Mouse (Mus musculus) left cerebral cortex, adult 18-20 months (tissue): ENCODE measurements at regions not wholly inside any gene's neighbourhood (a gene's known extent, or its start where the extent isn't known, plus 50 kb on each side); places are given as distances from the start of the nearest gene placed in this dataset.
A peak's percentile ranks its signal among the peaks of the same experiment; 100 is the strongest.
"Not testable (repeated sequence)": the region's sequence is repeated elsewhere in the genome, so short reads cannot be mapped to it uniquely, and the experiment has no call there.

ENCODE experiments used
- DNase-seq, 2 experiments: peaks; one replicate each; pipeline ENCODE4 v3.0.0; 2021 to 2022; ENCODE audit warnings: low spot score in 2 of 2, mixed read lengths in 1 of 2

GRCm38 (mm10) chr10:72298824-72299551 lies 355.7 kb upstream of the Zwint start:
- DNase-seq: no peak

DNA sequence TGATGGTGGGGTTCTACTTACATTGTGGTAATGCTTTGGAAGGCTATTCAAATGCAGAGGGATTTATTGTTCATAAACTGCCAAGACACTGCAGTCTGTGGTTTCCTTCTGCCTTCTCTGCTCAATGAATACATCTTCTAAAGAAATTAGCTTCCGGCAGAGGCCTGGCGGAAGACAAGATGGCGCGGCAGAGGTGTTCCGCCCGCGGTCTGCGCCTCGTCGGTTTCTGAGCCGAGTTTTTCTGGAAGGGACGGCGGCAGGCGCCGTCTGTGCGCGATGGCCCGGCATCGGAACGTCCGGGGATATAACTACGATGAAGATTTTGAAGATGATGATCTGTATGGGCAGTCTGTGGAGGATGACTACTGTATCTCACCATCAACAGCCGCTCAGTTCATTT lies 345.6 kb upstream of the Zwint start:
- not testable (repeated sequence) for DNase-seq

DNA sequence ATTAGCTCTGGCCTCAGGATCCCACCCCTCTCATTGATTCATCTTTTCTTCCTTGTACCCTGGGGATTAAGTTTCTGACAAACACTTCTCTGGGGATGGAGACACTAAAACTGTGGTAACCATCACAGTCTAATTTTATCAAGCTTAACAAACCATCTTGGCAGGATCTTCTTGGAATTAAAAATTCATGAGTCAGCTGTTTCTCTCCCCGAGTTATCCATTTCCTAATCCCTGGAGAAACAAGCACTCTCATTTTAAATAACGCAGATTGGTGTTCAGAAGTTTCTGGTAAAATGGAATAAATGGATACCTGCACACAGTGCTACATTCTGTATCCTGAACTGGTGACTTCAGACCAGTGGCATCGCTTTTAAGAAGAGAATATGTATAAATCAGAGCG lies 336.3 kb upstream of the Zwint start:
- no peak for DNase-seq

DNA sequence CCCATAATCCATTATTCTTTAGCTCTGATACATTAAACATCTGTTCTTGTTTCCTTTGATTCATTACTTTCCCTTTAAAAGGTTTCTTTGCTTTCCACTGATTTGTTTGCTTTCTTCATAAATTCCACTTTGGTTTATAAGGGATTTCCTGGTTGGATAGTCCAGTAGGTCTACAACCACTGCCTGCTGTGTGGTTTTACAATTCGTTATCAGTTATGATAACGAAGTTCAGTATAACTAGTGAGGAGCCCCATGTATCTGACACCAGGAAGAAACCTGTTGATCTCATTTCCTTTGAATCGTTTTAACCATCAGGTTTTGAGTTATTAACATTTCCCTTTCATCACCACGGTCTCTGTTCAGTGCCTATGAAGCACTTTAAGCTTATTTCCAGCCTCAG lies 334.3 kb upstream of the Zwint start:
- DNase-seq: no peak

DNA sequence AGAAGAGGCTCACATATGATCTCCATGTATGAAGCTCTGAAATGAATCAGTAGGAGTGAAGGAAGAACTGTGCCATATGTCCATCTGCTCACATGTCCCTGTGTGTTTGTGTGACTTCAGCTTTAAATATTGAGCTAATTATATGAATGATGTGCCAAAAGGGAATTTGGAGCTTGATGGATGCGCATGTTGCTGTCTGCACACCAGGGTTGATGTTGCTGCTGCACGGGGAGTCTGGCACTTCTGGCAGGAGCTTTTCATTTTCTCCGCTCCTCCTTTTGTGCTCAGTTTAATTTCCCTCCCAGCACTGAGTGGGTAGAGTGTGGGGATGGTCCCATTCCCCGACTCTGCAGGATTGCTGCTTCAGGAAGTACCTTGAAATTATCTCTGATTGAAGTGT lies 328.0 kb upstream of the Zwint start:
- DNase-seq: no peak

DNA sequence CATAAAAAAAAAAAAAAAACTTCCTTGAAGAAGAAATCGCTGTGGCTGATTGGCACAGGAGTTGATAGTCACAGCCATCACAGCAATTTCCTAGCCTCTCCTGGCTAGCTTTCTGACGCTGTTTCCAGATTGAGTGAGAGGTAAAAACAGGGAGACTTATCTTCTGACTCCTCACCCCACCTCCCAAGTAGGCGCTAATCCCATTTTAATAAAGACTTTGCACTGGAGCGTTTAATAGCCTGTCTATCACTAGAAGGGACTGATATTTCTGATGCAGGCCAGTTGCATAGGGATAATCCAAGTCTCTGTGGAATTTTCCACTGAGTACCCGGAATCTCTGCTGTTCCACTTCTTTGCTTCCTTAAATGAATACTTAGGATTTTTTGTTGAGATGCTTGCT lies 307.4 kb upstream of the Zwint start:
- no peak for DNase-seq

GRCm38 (mm10) chr10:72347949-72348663 lies 306.5 kb upstream of the Zwint start:
- DNase-seq: no peak

DNA sequence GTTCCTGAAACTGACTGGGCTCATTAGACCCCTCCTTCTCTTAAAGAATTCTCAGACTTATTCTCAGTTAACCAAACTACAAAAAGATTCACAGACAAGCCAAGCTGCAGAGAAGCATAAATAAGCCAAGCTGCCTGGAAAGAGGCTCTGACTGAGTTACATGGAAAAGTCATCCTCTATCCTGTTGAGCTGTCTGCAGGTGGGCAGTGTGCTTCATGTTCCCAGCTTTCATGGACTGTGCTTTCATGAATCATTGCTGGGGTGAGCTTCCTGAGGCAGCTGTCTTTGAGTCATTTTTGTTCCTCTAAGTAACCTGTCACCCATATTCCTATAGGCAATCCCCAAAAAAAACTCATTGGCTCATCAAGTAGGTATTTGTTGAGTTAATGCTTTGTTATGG lies 301.8 kb upstream of the Zwint start:
- DNase-seq: no peak

DNA sequence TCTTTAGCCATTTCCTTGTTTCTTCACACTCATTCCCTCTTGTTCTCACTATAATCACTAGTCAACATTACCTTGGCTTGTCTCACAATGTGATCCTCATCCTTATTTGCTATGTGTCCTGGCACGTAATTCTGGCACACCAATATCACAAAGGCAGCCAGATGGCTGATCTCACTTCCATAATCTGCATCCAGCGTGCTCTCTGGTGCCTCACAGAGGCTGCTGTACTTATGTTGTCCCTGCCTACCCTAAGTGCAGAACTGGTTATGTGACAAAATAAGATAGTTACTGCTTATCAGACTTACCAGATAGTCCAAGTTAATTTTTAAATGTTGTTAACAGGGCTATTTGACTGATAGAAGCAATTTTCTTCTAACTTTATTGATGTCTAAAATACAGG lies 301.1 kb upstream of the Zwint start:
- no peak for DNase-seq

- no peak for DNase-seq
Observed at GRCm38 (mm10) chr10:72383351-72383750, 271.3 kb upstream of the Zwint start.

DNA sequence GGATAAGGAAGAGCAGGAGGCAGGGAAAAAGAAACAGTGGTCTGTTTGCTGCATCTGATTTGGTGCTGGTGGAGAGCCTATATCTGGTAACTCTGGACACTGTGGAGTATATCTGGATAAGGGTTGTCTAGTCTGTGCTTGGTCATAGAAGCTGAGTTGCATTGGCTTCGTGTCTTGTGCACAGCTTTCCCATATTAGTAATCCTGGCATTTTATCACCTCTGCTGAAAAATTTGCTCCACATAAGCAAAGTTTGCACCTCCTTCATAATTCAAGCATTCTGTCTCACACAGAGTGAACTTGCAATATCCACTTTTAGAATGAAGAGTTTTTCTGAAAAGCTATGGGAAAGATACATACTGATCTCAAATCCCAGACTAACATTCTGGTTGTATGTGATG lies 269.8 kb upstream of the Zwint start:
- DNase-seq: no peak

- peak in 1 of 2 experiments; percentile 25 for DNase-seq
Observed at GRCm38 (mm10) chr10:72391397-72391796, 263.2 kb upstream of the Zwint start.

DNA sequence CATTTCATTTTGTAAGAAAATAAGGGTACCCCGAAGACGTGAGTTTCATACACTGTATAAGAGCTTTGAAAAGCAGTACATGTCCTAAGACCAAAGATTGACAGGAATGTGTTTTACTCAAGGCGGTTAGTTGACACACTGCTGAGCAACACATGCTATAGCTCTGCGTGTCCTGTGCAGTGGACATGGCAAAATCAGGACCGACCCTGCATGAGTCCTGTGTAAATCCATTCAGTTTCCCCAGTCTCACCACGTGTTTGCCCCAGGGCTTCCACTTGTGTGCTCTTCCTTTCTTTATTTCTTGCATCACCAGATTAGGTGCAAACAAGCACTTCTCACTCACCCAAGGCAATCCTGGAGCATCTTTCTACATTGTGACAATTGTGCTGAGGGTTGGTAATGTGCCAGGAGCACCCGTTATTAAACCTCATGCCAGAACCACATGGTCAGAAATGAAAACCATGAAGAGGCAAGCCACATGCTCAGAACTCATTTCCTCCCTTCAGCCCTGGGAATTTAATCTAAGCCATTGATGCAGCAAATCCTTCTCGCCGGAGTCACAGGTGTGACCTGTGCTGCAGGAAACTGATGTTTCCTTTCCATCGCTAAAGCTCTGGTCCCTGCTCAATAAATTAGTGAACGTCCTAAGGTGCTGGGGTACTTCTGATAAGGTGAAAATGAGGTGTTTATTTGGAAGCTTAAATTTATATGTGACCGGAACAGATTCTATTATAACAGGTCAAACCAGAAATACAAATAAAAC lies 261.2 kb upstream of the Zwint start:
- DNase-seq: no peak

DNA sequence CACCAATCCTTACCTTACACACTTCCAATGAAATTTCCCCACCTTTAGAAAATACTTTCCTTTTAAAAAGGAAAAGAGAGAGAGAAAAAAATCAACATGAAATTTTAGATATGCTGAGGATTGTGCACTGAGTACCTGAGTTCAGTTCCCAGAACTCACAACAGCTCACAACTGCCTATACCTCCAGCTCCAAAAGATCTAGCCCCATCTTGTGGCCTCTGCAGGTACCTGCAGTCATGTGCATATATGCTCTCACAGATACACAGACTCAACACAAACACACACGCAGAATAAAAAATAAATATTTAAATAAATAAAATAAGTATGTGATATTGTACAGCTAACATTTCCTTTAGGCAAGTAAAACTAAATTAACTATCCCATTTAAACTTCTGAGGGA lies 260.3 kb upstream of the Zwint start:
- DNase-seq: no peak

DNA sequence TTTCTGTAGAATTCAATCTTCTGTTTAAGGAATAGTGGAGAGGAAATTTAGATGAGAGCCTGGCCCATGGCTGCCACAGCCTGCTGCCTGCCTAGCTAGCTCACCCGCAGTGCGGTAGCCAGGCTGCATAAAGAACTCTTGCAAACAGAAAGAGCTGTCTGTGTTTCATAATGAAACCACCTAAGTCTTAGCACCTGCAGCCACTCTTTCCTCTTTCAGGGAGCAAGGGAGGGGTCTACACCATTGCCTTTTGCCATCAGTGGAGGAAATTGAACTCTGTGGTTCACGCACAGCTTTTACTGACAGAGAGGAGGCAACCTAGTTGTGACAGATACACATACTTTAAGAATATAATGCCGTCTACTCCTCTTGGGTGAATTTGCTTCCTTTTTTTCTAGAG lies 251.4 kb upstream of the Zwint start:
- DNase-seq: no peak

- DNase-seq: peak in 1 of 2 experiments; percentile 3
Observed at GRCm38 (mm10) chr10:72410305-72410704, 244.3 kb upstream of the Zwint start.

GRCm38 (mm10) chr10:72411670-72412069 lies 243.0 kb upstream of the Zwint start:
- DNase-seq: peak in 1 of 2 experiments; percentile 20

DNA sequence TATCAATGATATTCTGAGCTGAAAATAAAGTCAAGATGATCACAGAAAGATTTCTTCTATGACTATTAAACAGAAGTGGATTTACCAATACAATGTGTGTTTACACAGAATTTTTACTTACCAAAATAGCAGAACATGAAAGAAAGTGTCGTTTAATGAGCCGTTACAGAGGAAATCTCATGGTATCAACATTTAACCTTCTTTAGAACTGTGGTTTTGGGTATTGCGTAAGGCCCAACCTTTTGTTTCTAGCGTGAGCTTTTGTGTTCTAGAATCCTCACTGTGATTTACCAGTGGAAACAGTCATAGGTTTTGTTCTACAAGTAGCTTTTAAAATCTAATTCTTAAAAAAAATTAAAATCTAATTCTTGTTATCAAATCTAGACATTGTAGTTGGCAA lies 200.0 kb upstream of the Zwint start:
- no peak for DNase-seq

DNA sequence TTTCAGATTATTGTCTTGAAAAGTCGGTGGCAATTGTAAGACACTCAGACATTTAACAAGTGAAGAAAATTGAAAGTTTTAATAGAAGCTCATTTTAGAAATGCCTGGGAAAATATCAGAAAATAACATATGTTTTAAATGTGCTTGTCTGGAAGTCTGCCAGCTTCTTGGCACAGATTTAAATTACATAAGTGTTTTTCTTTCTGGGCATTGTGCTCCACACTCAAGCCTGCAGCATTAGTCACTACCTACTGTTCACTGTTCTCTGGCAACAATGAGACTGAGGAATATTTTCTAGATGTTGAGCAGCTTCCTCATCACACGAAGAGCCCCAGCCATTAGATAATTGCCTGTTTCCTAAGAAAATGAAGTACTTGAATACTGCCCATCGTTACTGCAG lies 170.3 kb upstream of the Zwint start:
- DNase-seq: peak; percentile 31 to 35

DNA sequence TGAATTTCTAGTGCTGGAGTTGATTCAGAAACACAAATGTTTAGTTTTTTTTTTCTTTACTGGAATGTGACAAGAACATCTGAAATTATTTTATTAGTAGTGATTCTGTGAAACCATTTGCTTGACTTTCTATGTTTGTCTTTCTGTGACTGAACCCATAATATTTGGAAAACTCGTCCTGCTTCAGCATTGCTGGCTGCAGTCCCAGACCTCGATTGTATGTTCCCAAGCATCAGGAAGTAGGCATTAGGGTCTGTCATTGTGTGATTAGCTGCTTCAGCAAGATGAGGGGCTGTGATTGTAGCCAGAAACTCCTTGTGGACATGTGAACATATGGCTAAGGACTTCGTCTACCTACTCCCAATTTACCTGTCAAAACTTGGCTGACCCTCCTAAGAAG lies 122.2 kb upstream of the Zwint start:
- DNase-seq: no peak

GRCm38 (mm10) chr10:72533427-72533826 lies 121.2 kb upstream of the Zwint start:
- DNase-seq: no peak

GRCm38 (mm10) chr10:72533859-72534258 lies 120.8 kb upstream of the Zwint start:
- no peak for DNase-seq
